ENCODE assay signal across 16 mouse cellular contexts in genomic region chr7:75302523-75303215, GRCm38 (mm10). TPM values are rescaled to one million over a fixed set of nuclear protein-coding genes. Genes with fewer than 3 reads are reported as not detected.
A peak's percentile ranks its signal among the peaks of the same experiment; 100 is the strongest.
DNase-seq lines count a peak whose midpoint lies in the region; ATAC-seq lines count a peak whose summit lies in the region.
"Had no signal": no experiment of that assay in that cellular context is flagged by ENCODE, and none has a peak within 500 bp of the region (broad histone marks: within the 10 kb centered on the region; RNA-seq: fewer than 3 reads in every experiment).

No protein-coding gene starts in this region.

- H3K4me3 ChIP-seq in hindbrain, embryonic 14.5 days (replicated peaks; ENCODE audit: low read length), result no peak overlapping the region
- H3K4me3 ChIP-seq: embryonic facial prominence, embryonic 13.5 days; hindbrain, embryonic 12.5 days; limb, embryonic 13.5 days; liver, embryonic 15.5 days; midbrain, embryonic 12.5 days had no signal

- peaks cover 3% of the 10 kb centered on the region; the same call in 1 of the 2 replicates for H3K4me1 ChIP-seq in hindbrain, embryonic 14.5 days (replicated peaks; ENCODE audit: control insufficient read depth, insufficient read depth, low read length)
- H3K4me1 ChIP-seq: hindbrain, embryonic 12.5 days; liver, embryonic 15.5 days had no signal

- peak; percentile 52 to 67 for DNase-seq in adrenal gland, adult (ENCODE audit: inconsistent age in 2 of 2, low spot score in 1 of 2)
- DNase-seq in adrenal gland, postnatal 4 days (ENCODE audit: low spot score in 2 of 2), result no peak
- peak; percentile 56 for DNase-seq in right cerebral cortex, adult 18-20 months
- no peak for DNase-seq in right cerebral cortex, postnatal 36 days (ENCODE audit: low spot score in 2 of 2)
- peak; percentile 72 to 85 for DNase-seq in cerebellum, postnatal 25 days
- DNase-seq in hindbrain, embryonic 14.5 days (ENCODE audit: low spot score), result no peak
- DNase-seq in layer of hippocampus, postnatal 14 days (ENCODE audit: low spot score in 2 of 2), result no peak
- DNase-seq: kidney, adult 11 months; lung, postnatal 10 days; thymus, postnatal 25 days had no signal

- peaks cover 9% of the 10 kb centered on the region for H3K27me3 ChIP-seq in hindbrain, embryonic 14.5 days (ENCODE audit: control insufficient read depth, insufficient read depth, low read length)

- no peaks in the 10 kb centered on the region for H3K9me3 ChIP-seq in hindbrain, embryonic 14.5 days (ENCODE audit: control insufficient read depth, low read length)
- H3K9me3 ChIP-seq: embryonic facial prominence, embryonic 13.5 days; hindbrain, embryonic 12.5 days; limb, embryonic 13.5 days; liver, embryonic 15.5 days; midbrain, embryonic 12.5 days had no signal

- no peak overlapping the region for H3K9ac ChIP-seq in hindbrain, embryonic 14.5 days
- H3K9ac ChIP-seq: embryonic facial prominence, embryonic 13.5 days; hindbrain, embryonic 12.5 days; limb, embryonic 13.5 days; liver, embryonic 15.5 days; midbrain, embryonic 12.5 days had no signal

- WGBS in hindbrain, embryonic 14.5 days, result 90% methylated on average over 6 of the region's 6 CpGs

- no peak overlapping the region for H3K4me2 ChIP-seq in hindbrain, embryonic 14.5 days (replicated peaks)
- H3K4me2 ChIP-seq: embryonic facial prominence, embryonic 13.5 days; hindbrain, embryonic 12.5 days; limb, embryonic 13.5 days; liver, embryonic 15.5 days; midbrain, embryonic 12.5 days had no signal

- ATAC-seq in hindbrain, embryonic 14.5 days (ENCODE audit: low FRiP score), result no peak
- no peak for ATAC-seq in activated CD4-positive, CD25-positive, alpha-beta regulatory T cell, adult 4 months

- no peak overlapping the region for H3K27ac ChIP-seq in hindbrain, embryonic 14.5 days
- H3K27ac ChIP-seq: embryonic facial prominence, embryonic 13.5 days; hindbrain, embryonic 12.5 days; limb, embryonic 13.5 days; liver, embryonic 15.5 days; midbrain, embryonic 12.5 days had no signal

- H3K36me3 ChIP-seq in hindbrain, embryonic 14.5 days (replicated peaks; ENCODE audit: control insufficient read depth, insufficient read depth), result no peaks in the 10 kb centered on the region
- H3K36me3 ChIP-seq: embryonic facial prominence, embryonic 13.5 days; hindbrain, embryonic 12.5 days; limb, embryonic 13.5 days; liver, embryonic 15.5 days; midbrain, embryonic 12.5 days had no signal

RNA-seq across cellular contexts. Expression of gene Sv2b, which starts 6.4 kb away (rescaled TPM):
- 1 to 10 TPM; 1.2 to 1.3 TPM for total RNA-seq in adrenal gland, postnatal 4 days (2021)
- polyA plus RNA-seq in hindbrain, embryonic 14.5 days (2014; fragmentation: Nextera tagmentation; extraction: Ambion mirVana), result 20.0 and 23.8 TPM in 2 replicates
- 100 to 1,000 TPM; 341 to 350 TPM for total RNA-seq in layer of hippocampus, postnatal 14 days (2021)
- polyA plus RNA-seq in activated CD4-positive, CD25-positive, alpha-beta regulatory T cell, adult 4 months (2017; shearing (Covaris generic)), result not detected

Comparison
In these comparisons a context has a peak if more than half of its experiments do, and no peak if none do; other contexts are left out.
1. DNase-seq: peak in adrenal gland, adult (2 of 2), right cerebral cortex, adult 18-20 months (single experiment) and cerebellum, postnatal 25 days (2 of 2); none in adrenal gland, postnatal 4 days (0 of 2), right cerebral cortex, postnatal 36 days (0 of 2), hindbrain, embryonic 14.5 days (single experiment) and layer of hippocampus, postnatal 14 days (0 of 2).
2. RNA of gene Sv2b, which starts 6.4 kb away (total RNA-seq): 341 to 350 TPM in layer of hippocampus, postnatal 14 days; 1.2 to 1.3 TPM in adrenal gland, postnatal 4 days; every median in the first group is over 100 times any median in the second.